Mouse (Mus musculus) sigmoid colon, adult 10 weeks (tissue): ENCODE data around the gene Gpatch2. TPM values are rescaled to one million over a fixed set of nuclear protein-coding genes. Genes with fewer than 3 reads are reported as not detected.

ENCODE experiments used
- polyA plus RNA-seq: library from polyadenylated mRNA; stranded (reverse); fragments of 350-450 nt; fragmentation: Illumina TruSeq; extraction: RNeasy Lipid Tissue Mini Kit (QIAGEN cat#74804); gene quantifications from one replicate; pipeline ENCODE4 v1.2.3, GENCODE M21; 2014; ENCODE audit warnings: low read depth, low replicate concordance

Gpatch2 gene
- 26.7 TPM for polyA plus RNA-seq

GRCm38 (mm10) chr1:187215181-187216116, at the start of gene Gpatch2, which contains the start of gene Spata17:
Gene Gpatch2, plus strand, starts transcription at chr1:187215508.
Gene Spata17, minus strand, starts transcription at chr1:187215465.

Other genes starting within 250 kb of the Gpatch2 start
- gene D1Pas1, start 248.1 kb upstream of the Gpatch2 start, polyA plus RNA-seq: not detected
- 2.2 TPM for gene Spata17, start within 50 bp of the Gpatch2 start, polyA plus RNA-seq